Mouse (Mus musculus) heart, embryonic 12.5 days (tissue): ENCODE measurements around the gene Twnk. TPM values are rescaled to one million over a fixed set of nuclear protein-coding genes. Genes with fewer than 3 reads are reported as not detected.

Experiments
- ATAC-seq: fragments of 200-750 bp; cut with Nextera tagmentation; 2 replicates; pipeline ENCODE4 v1.8.0; 2017; ENCODE audit warnings: moderate TSS enrichment, moderate library complexity; ENCODE audit not compliant: insufficient number of reproducible peaks, low FRiP score
- H3K27ac ChIP-seq: fragments of 300-500 bp; sonication (generic); 2 replicates; pipeline ENCODE4 v1.5.1; 2016; ENCODE audit warnings: mild to moderate bottlenecking, moderate library complexity; ENCODE audit not compliant: poor library complexity, severe bottlenecking
- H3K27me3 ChIP-seq: fragments of 300-500 bp; sonication (generic); replicated peaks from 2 replicates; pipeline ENCODE4 v1.6.1; 2016; ENCODE audit warnings: mild to moderate bottlenecking, moderate library complexity
- H3K36me3 ChIP-seq: fragments of 300-500 bp; sonication (generic); 2 replicates; pipeline ENCODE4 v1.6.1; 2016; ENCODE audit warnings: mild to moderate bottlenecking, moderate library complexity
- H3K4me1 ChIP-seq: fragments of 300-500 bp; sonication (generic); replicated peaks from 2 replicates; pipeline ENCODE4 v1.6.1; 2016; ENCODE audit warnings: mild to moderate bottlenecking
- H3K4me2 ChIP-seq: fragments of 300-500 bp; sonication (generic); 2 replicates; pipeline ENCODE4 v1.6.1; 2016; ENCODE audit warnings: mild to moderate bottlenecking, moderate library complexity
- H3K4me3 ChIP-seq: fragments of 300-500 bp; sonication (generic); 2 replicates; pipeline ENCODE4 v1.5.1; 2016; ENCODE audit warnings: mild to moderate bottlenecking
- H3K9ac ChIP-seq: fragments of 300-500 bp; sonication (generic); 2 replicates; pipeline ENCODE4 v1.6.1; 2016; ENCODE audit warnings: mild to moderate bottlenecking, moderate library complexity
- H3K9me3 ChIP-seq: fragments of 300-500 bp; sonication (generic); replicated peaks from 2 replicates; pipeline ENCODE4 v1.6.1; 2016; ENCODE audit warnings: mild to moderate bottlenecking, moderate library complexity
- WGBS: fragments of 180-500 bp; shearing (Covaris S2); methylation state at CpG from one replicate; pipeline ENCODE4 v1.1.7; 2016; 5-methylcytosine and 5-hydroxymethylcytosine counted together
- polyA plus RNA-seq: library from polyadenylated mRNA; unstranded; fragments of >200 nt; fragmentation: Nextera tagmentation; extraction: Ambion mirVana; gene quantifications from 2 replicates; pipeline ENCODE4 v1.2.1, GENCODE M21; 2016

Gene Twnk
- polyA plus RNA-seq, 1 experiment from 2014 or later = 19.5 TPM

GRCm38 (mm10) chr19:45054892-45055690 lies 49.6 kb downstream of the Twnk start:
- Histone ChIP-seq H3K36me3 (peaks cover 49% of the 10 kb centered on the region), H3K9ac (0 out of 2 replicates have a peak overlapping the region, but pooled peaks have one; percentile 6), H3K9me3 (no peaks in the 10 kb centered on the region), H3K4me2 (no peak overlapping the region), H3K27ac (no peak overlapping the region), H3K4me3 (no peak overlapping the region), H3K27me3 (no peaks in the 10 kb centered on the region), H3K4me1 (peaks cover 20% of the 10 kb centered on the region)
- 68% methylated on average over 6 of the region's 6 CpGs for WGBS
- ATAC-seq = no peak

GRCm38 (mm10) chr19:45056364-45056763 lies 50.9 kb downstream of the Twnk start:
- H3K9ac ChIP-seq = peak overlapping the region; percentile 68; the same call in 1 of the 2 replicates
- peak overlapping the region; percentile 82; the same call in 1 of the 2 replicates for H3K4me2 ChIP-seq
- no peaks in the 10 kb centered on the region for H3K27me3 ChIP-seq
- peaks cover 37% of the 10 kb centered on the region for H3K36me3 ChIP-seq
- no peak for ATAC-seq
- H3K4me3 ChIP-seq = no peak overlapping the region
- no peak overlapping the region for H3K27ac ChIP-seq
- WGBS = 51% methylated on average over 4 of the region's 4 CpGs
- H3K4me1 ChIP-seq = peaks cover 20% of the 10 kb centered on the region
- H3K9me3 ChIP-seq = no peaks in the 10 kb centered on the region

GRCm38 (mm10) chr19:45056908-45057698 lies 51.6 kb downstream of the Twnk start:
- H3K27ac ChIP-seq = peak overlapping the region; percentile 97
- ATAC-seq = no peak
- H3K9me3 ChIP-seq = no peaks in the 10 kb centered on the region
- 71% methylated on average over 7 of the region's 7 CpGs for WGBS
- H3K36me3 ChIP-seq = peaks cover 30% of the 10 kb centered on the region
- H3K4me2 ChIP-seq = peak overlapping the region; percentile 82
- no peaks in the 10 kb centered on the region for H3K27me3 ChIP-seq
- peaks cover 20% of the 10 kb centered on the region for H3K4me1 ChIP-seq
- H3K9ac ChIP-seq = peak overlapping the region; percentile 68
- peak overlapping the region; percentile 66 for H3K4me3 ChIP-seq

GRCm38 (mm10) chr19:45057724-45058112 lies 52.3 kb downstream of the Twnk start:
- Histone ChIP-seq H3K9ac (peak overlapping the region; percentile 68), H3K4me1 (peaks cover 20% of the 10 kb centered on the region), H3K4me3 (peak overlapping the region; percentile 66), H3K9me3 (no peaks in the 10 kb centered on the region), H3K27ac (peak overlapping the region; percentile 97), H3K36me3 (peaks cover 24% of the 10 kb centered on the region), H3K27me3 (no peaks in the 10 kb centered on the region), H3K4me2 (peak overlapping the region; percentile 82)
- WGBS = 39% methylated on average over 7 of the region's 7 CpGs
- no peak for ATAC-seq

- peak overlapping the region; percentile 85 for H3K9ac ChIP-seq
- no peaks in the 10 kb centered on the region for H3K27me3 ChIP-seq
- under 1% methylated on average over 34 of the region's 34 CpGs for WGBS
- H3K4me2 ChIP-seq = peak overlapping the region; percentile 82
- no peaks in the 10 kb centered on the region for H3K9me3 ChIP-seq
- H3K4me3 ChIP-seq = peak overlapping the region; percentile 66
- H3K36me3 ChIP-seq = peaks cover 18% of the 10 kb centered on the region
- peaks cover 20% of the 10 kb centered on the region for H3K4me1 ChIP-seq
- peak overlapping the region; percentile 97 for H3K27ac ChIP-seq
- ATAC-seq = peak; percentile 92
Observed at GRCm38 (mm10) chr19:45058113-45058839, 52.8 kb downstream of the Twnk start.

- H3K9ac ChIP-seq = peak overlapping the region; percentile 85
- under 1% methylated on average over 14 of the region's 14 CpGs for WGBS
- peaks cover 3% of the 10 kb centered on the region for H3K27me3 ChIP-seq
- H3K27ac ChIP-seq = peak overlapping the region; percentile 97
- ATAC-seq = no peak
- no peaks in the 10 kb centered on the region for H3K9me3 ChIP-seq
- peaks cover 13% of the 10 kb centered on the region; the same call in 1 of the 2 replicates for H3K36me3 ChIP-seq
- H3K4me2 ChIP-seq = peak overlapping the region; percentile 82
- peaks cover 20% of the 10 kb centered on the region for H3K4me1 ChIP-seq
- peak overlapping the region; percentile 66 for H3K4me3 ChIP-seq
Observed at GRCm38 (mm10) chr19:45058841-45059240, 53.4 kb downstream of the Twnk start.

Other genes with a start within 250 kb of the Twnk start
- gene Pax2, start 249.6 kb upstream of the Twnk start, polyA plus RNA-seq = not detected in 2 replicates
- gene Slf2, start 74.5 kb upstream of the Twnk start, polyA plus RNA-seq = 51.4 and 52.3 TPM in 2 replicates
- 0.91 and 1.0 TPM in 2 replicates for gene Sema4g, start 16.6 kb upstream of the Twnk start, polyA plus RNA-seq
- 60.1 and 66.8 TPM in 2 replicates for gene Mrpl43, start 779 bp downstream of the Twnk start, polyA plus RNA-seq
- 58.3 and 58.5 TPM in 2 replicates for gene Lzts2, start 8.8 kb downstream of the Twnk start, polyA plus RNA-seq
- gene Pdzd7, start 40.1 kb downstream of the Twnk start, polyA plus RNA-seq = 0.09 and 0.18 TPM in 2 replicates
- gene Sfxn3, start 41.8 kb downstream of the Twnk start, polyA plus RNA-seq = 20.4 and 21.3 TPM in 2 replicates
- gene Kazald1, start 69.6 kb downstream of the Twnk start, polyA plus RNA-seq = 2.9 and 3.0 TPM in 2 replicates
- 0.40 and 0.50 TPM in 2 replicates for gene Tlx1, start 145.0 kb downstream of the Twnk start, polyA plus RNA-seq
- not detected in 2 replicates for gene Lbx1, start 230.1 kb downstream of the Twnk start, polyA plus RNA-seq